In genomic region chr5:71545554-71545953, GRCm38 (mm10) we compare ENCODE assay signal across 9 mouse cellular contexts. TPM values are rescaled to one million over a fixed set of nuclear protein-coding genes. Genes with fewer than 3 reads are reported as not detected.
DNase-seq lines count a peak whose midpoint lies in the region; ATAC-seq and TF ChIP-seq lines count a peak whose summit lies in the region.
"Had no signal": no experiment of that assay in that cellular context is flagged by ENCODE, and none has a peak within 500 bp of the region (broad histone marks: within the 10 kb centered on the region; RNA-seq: fewer than 3 reads in every experiment).

No protein-coding gene starts in this region.

- H3K27ac ChIP-seq in gastrocnemius, adult 2 months: no peak overlapping the region
- H3K27ac ChIP-seq in lung, postnatal 0 days (ENCODE audit: low read length): no peak overlapping the region
- H3K27ac ChIP-seq: heart, embryonic 10.5 days had no signal

- H3K4me1 ChIP-seq in lung, postnatal 0 days (ENCODE audit: insufficient read depth, low read depth, low read length): no peaks in the 10 kb centered on the region
- H3K4me1 ChIP-seq: heart, embryonic 10.5 days had no signal

- H3K9ac ChIP-seq in lung, postnatal 0 days (replicated peaks; ENCODE audit: low read depth): no peak overlapping the region

- no peak for DNase-seq in gastrocnemius, adult 2 months
- DNase-seq in gastrocnemius, adult 18-20 months (ENCODE audit: low spot score): no peak
- DNase-seq in lung, postnatal 0 days (ENCODE audit: low spot score): peak; percentile 12
- no peak for DNase-seq in lung, postnatal 14 days
- DNase-seq in R1 (ENCODE audit: low read depth, low spot score): peak; percentile 71
- peak; percentile 23 for DNase-seq in naive thymus-derived CD4-positive, alpha-beta T cell, adult 2 months (ENCODE audit: low read depth)
- no peak for DNase-seq in heart, postnatal 25 days (ENCODE audit: low spot score)

- TF ChIP-seq EP300 in lung, postnatal 0 days (IDR thresholded peaks at IDR 0.05): no peak

- H3K4me3 ChIP-seq in gastrocnemius, adult 2 months: no peak overlapping the region
- H3K4me3 ChIP-seq in lung, postnatal 0 days (ENCODE audit: low read depth, low read length): no peak overlapping the region
- H3K4me3 ChIP-seq: heart, embryonic 10.5 days had no signal

- H3K4me2 ChIP-seq in lung, postnatal 0 days (replicated peaks; ENCODE audit: low read depth, low read length): no peak overlapping the region

- no peak for ATAC-seq in lung, postnatal 0 days
- ATAC-seq in megakaryocyte, adult 5-6 weeks (ENCODE audit: poor library complexity, severe bottlenecking): no peak

- no peaks in the 10 kb centered on the region for H3K9me3 ChIP-seq in lung, postnatal 0 days (ENCODE audit: low read length)
- H3K9me3 ChIP-seq: heart, embryonic 10.5 days had no signal

- H3K36me3 ChIP-seq in lung, postnatal 0 days (ENCODE audit: insufficient read depth, low read length): no peaks in the 10 kb centered on the region
- H3K36me3 ChIP-seq: heart, embryonic 10.5 days had no signal

- TF ChIP-seq CTCF in gastrocnemius, adult 2 months (IDR thresholded peaks at IDR 0.05): peak; percentile 7; the same call in 1 of the 2 replicates
- TF ChIP-seq CTCF in lung, postnatal 0 days (IDR thresholded peaks at IDR 0.05): peak; percentile 45

- intact Hi-C loops in gastrocnemius, adult 2 months (cut with DNase I): no loop called here
- intact Hi-C loops in heart, postnatal 25 days (cut with DNase I): no loop called here

- H3K27me3 ChIP-seq in lung, postnatal 0 days (replicated peaks; ENCODE audit: insufficient read depth, low read length): no peaks in the 10 kb centered on the region

RNA-seq across cellular contexts. Expression of gene Cox7b2, which starts 2.5 kb away (rescaled TPM):
- not detected for total RNA-seq in gastrocnemius, adult 2 months (2021)
- not detected for total RNA-seq in gastrocnemius, adult 18-20 months (2021)
- 0.39 and 0.46 TPM in 2 replicates for polyA plus RNA-seq in lung, postnatal 0 days (2015; fragmentation: Nextera tagmentation; extraction: Ambion mirVana)
- total RNA-seq in megakaryocyte, adult 5-6 weeks (2015): not detected in 2 replicates
- total RNA-seq in megakaryocyte, adult 5-6 weeks (2017): not detected in 2 replicates
- not detected for total RNA-seq in heart, postnatal 25 days (2021)
- polyA plus RNA-seq: heart, embryonic 10.5 days had no signal

Comparison
In these comparisons a context has a peak if more than half of its experiments do, and no peak if none do; other contexts are left out.
1. DNase-seq: peak in lung, postnatal 0 days (single experiment), R1 (single experiment) and naive thymus-derived CD4-positive, alpha-beta T cell, adult 2 months (single experiment); none in gastrocnemius, adult 2 months (single experiment), gastrocnemius, adult 18-20 months (single experiment), lung, postnatal 14 days (single experiment) and heart, postnatal 25 days (single experiment).